Mouse (Mus musculus): Measurements from ENCODE around the gene Flvcr1. TPM values are rescaled to one million over a fixed set of nuclear protein-coding genes. Genes with fewer than 3 reads are reported as not detected.
"Not testable (repeated sequence)": the region's sequence is repeated elsewhere in the genome, so short reads cannot be mapped to it uniquely, and the experiment has no call there.

The Flvcr1 gene
- total RNA-seq, 2 experiments from 2014 or later: 11.5 to 13.8 TPM

GRCm38 (mm10) chr1:191042106-191042505 is 16.1 kb upstream of the Flvcr1 start:
- no peak for DNase-seq (ENCODE audit: low spot score)

GRCm38 (mm10) chr1:191041352-191041751 is 15.4 kb upstream of the Flvcr1 start:
- DNase-seq (ENCODE audit: low spot score): no peak

GRCm38 (mm10) chr1:191037999-191038398 is 12.0 kb upstream of the Flvcr1 start:
- DNase-seq (ENCODE audit: low spot score): no peak

- no peak for DNase-seq (ENCODE audit: low spot score)
These were observed 10.8 kb upstream of the Flvcr1 start, which contains the start of gene Spata45 for GRCm38 (mm10) chr1:191036554-191037334. Gene Spata45, plus strand, starts transcription at chr1:191036639.

- DNase-seq (ENCODE audit: low spot score): no peak
These were observed 9.7 kb upstream of the Flvcr1 start for GRCm38 (mm10) chr1:191035649-191036048.

- DNase-seq (ENCODE audit: low spot score): not testable (repeated sequence)
These were observed 5.0 kb upstream of the Flvcr1 start for GRCm38 (mm10) chr1:191030922-191031425.

GRCm38 (mm10) chr1:191030182-191030581 is 4.2 kb upstream of the Flvcr1 start:
- no peak for DNase-seq (ENCODE audit: low spot score)

- peak; percentile 36 for DNase-seq (ENCODE audit: low spot score)
These were observed 644 bp downstream of the Flvcr1 start for GRCm38 (mm10) chr1:191025016-191026012.

- DNase-seq (ENCODE audit: low spot score): not testable (repeated sequence)
These were observed 2.2 kb downstream of the Flvcr1 start for GRCm38 (mm10) chr1:191023806-191024205.

GRCm38 (mm10) chr1:191023140-191023539 is 2.8 kb downstream of the Flvcr1 start:
- DNase-seq (ENCODE audit: low spot score): no peak

GRCm38 (mm10) chr1:191021016-191021415 is 4.9 kb downstream of the Flvcr1 start:
- DNase-seq (ENCODE audit: low spot score): no peak

GRCm38 (mm10) chr1:191020217-191020924 is 5.6 kb downstream of the Flvcr1 start:
- no peak for DNase-seq (ENCODE audit: low spot score)

GRCm38 (mm10) chr1:191019803-191020202 is 6.2 kb downstream of the Flvcr1 start:
- DNase-seq (ENCODE audit: low spot score): no peak

GRCm38 (mm10) chr1:191014271-191014670 is 11.7 kb downstream of the Flvcr1 start:
- no peak for DNase-seq (ENCODE audit: low spot score)

GRCm38 (mm10) chr1:191008707-191009106 is 17.3 kb downstream of the Flvcr1 start:
- no peak for DNase-seq (ENCODE audit: low spot score)

GRCm38 (mm10) chr1:191002201-191002600 is 23.8 kb downstream of the Flvcr1 start:
- no peak for DNase-seq (ENCODE audit: low spot score)

GRCm38 (mm10) chr1:191000686-191001085 is 25.3 kb downstream of the Flvcr1 start:
- no peak for DNase-seq (ENCODE audit: low spot score)

GRCm38 (mm10) chr1:190998027-190998426 is 27.9 kb downstream of the Flvcr1 start:
- DNase-seq (ENCODE audit: low spot score): no peak

- no peak for DNase-seq (ENCODE audit: low spot score)
These were observed 29.5 kb downstream of the Flvcr1 start for GRCm38 (mm10) chr1:190996346-190996877.

- peak; percentile 42 for DNase-seq (ENCODE audit: low spot score)
These were observed 30.4 kb downstream of the Flvcr1 start for GRCm38 (mm10) chr1:190995548-190995947.
